Mouse (Mus musculus) cerebellum, postnatal 4 days (tissue): ENCODE measurements around the gene Aloxe3.
"Not testable (repeated sequence)": the region's sequence is repeated elsewhere in the genome, so short reads cannot be mapped to it uniquely, and the experiment has no call there.

ENCODE experiments used
- DNase-seq, 2 experiments: peaks; one replicate each; pipeline ENCODE4 v3.0.0; 2022; ENCODE audit warnings: low spot score in 2 of 2, mixed read lengths in 1 of 2

The Aloxe3 gene

DNA sequence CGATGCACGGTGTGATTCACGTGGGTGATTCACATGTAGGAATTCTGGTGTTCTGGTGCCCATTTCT, at the start of gene Aloxe3:
Gene Aloxe3 (plus strand): TSS at position 45 of the 67 bp plus-strand sequence.
- no peak for DNase-seq

GRCm38 (mm10) chr11:69076572-69076971, 49.1 kb upstream of the Aloxe3 start:
- DNase-seq: no peak

GRCm38 (mm10) chr11:69077316-69077715, 48.4 kb upstream of the Aloxe3 start:
- DNase-seq: no peak

DNA sequence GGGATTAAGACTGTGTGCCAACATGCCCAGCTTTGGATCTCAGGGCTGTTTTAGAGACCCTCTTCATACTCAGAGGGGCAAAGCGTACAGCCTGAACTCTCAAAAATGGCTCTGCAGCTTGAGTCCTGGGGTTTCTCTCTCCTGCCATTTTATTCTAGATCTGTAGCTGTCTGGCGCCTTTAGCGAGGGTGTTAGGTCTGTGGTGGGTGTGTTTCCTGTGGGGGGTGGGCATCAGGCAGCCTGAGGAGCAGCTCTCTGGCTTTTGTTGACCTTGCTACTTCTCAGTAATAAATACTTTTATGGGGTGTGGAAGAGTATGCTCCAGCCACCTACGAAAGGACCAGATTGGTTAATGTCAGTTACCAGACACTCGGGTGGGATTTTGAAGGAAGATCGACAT, 47.7 kb upstream of the Aloxe3 start:
- DNase-seq: no peak

GRCm38 (mm10) chr11:69078805-69079438, 46.8 kb upstream of the Aloxe3 start:
- no peak for DNase-seq

- DNase-seq: no peak
These were observed 45.4 kb upstream of the Aloxe3 start for GRCm38 (mm10) chr11:69080102-69080854.

- no peak for DNase-seq
These were observed 44.9 kb upstream of the Aloxe3 start for GRCm38 (mm10) chr11:69080855-69081222.

GRCm38 (mm10) chr11:69081613-69082012, 44.1 kb upstream of the Aloxe3 start:
- DNase-seq: no peak

DNA sequence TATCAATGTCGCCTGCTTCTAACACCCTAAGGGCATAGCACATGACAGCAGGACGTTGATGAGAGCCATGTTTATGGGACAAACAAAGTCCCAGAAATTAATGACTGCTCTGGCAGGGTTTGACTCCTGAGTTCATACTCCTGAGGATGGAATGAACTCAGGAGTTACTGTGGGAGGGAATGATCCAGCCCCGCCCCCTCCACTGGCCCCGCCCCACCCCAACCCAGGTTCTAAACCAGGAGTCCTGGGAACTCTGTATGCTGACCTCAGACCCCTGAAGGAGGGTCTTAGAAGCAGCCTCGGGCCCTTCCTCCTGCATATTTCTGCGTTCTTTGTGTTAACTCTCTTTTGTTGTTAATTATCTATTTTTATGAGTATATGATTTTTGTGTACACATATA, 40.1 kb upstream of the Aloxe3 start:
- DNase-seq: no peak

DNA sequence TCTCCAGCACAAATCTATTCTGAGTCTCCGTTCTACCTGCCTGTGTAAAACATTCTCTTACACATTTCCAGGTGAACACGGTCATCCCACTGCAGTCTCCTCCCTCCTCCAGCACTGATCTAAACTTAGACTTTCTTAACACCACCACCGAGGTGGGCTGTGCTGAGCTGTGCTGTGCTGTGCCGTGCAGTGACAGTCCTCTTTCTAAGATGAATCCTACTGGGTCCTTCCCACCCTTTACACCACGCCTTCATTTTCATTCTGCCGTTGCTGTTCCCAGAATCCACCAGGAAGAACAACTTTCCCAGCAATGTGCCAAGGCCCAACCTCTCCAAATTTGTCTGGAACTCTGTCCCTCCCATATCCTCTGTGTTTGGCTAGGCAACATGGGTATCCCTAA, 39.3 kb upstream of the Aloxe3 start:
- DNase-seq: no peak

DNA sequence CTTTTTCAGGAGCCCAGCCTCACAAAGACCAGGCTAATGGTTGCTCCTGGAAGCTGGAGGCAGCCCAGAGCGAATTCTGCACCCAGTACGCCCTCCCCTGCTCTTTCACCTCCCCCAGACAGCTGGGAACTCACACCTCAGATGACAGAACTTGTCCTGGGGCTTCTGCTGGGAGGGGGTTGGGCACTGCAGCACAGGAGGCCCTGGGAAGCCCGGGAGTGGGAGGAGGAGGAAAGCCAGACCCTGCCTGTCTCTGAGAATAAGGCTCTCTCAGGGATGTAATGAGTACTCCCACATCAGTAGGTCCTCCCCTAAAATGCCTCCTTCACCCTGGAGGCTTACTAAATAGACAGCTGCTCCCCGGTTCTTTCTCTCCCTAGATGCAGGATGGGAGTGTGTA, 38.6 kb upstream of the Aloxe3 start:
- peak in 1 of 2 experiments; percentile 18 for DNase-seq

GRCm38 (mm10) chr11:69087597-69087996, 38.1 kb upstream of the Aloxe3 start:
- no peak for DNase-seq

GRCm38 (mm10) chr11:69088103-69088855, 37.4 kb upstream of the Aloxe3 start, which contains the start of gene Vamp2:
Vamp2 (plus strand) TSS chr11:69088490.
- peak; percentile 92 to 95 for DNase-seq

DNA sequence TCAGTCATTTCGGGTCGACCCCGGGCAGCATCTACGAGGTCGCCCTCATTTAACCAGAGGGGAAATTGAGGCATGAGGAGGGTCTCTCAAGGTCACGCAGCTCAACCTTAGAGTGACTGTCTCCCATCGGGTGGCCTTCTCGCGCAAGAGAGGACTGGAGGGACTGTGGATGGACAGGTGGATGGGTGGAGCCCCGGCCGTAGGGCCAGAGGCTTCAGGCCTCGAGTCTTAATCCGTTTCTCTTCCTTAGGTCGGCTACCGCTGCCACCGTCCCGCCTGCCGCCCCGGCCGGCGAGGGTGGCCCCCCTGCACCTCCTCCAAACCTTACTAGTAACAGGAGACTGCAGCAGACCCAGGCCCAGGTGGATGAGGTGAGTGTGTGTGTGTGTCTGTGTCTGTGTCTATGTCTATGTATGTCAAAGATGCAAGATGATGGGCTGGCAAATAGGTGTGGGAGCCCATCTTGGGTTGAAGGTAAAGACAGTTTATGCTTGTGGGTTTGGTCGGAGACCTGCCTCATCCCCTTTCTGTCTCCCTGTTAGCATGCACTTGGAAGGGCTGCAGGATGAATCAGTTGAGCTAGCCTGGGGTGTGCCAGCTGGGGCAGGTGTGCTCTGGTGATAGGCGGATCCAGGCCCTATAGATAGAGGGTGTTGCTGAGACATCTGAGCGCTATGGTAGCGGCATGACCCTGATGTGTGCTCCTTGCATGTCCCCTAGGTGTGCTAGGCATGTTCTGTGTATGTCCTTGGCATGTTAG, 36.7 kb upstream of the Aloxe3 start:
- no peak for DNase-seq

DNA sequence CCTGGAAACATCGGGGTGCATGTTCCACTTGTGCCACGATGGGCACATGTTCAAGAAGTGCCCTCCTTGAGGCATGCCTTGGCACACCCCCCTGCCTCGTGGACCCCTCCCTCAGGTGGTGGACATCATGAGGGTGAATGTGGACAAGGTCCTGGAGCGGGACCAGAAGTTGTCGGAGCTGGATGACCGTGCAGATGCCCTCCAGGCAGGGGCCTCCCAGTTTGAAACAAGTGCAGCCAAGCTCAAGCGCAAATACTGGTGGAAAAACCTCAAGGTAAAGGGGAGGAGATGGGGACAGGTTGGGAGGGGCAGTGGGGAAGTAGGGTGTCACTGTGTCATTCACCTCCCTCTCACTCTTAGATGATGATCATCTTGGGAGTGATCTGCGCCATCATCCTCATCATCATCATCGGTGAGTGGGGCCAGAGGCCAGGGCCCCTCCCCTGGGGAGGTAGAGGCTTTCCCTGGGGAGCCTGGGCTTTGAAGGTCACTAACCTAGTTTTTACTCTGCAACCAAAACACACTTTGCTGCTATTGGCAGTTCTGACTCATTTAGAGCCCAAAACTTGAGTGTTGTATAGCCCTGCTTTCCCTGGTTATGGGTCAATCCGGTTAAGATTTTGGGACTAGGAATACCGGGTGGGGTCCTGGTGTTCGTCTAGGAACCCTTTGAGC, 35.9 kb upstream of the Aloxe3 start:
- no peak for DNase-seq

- no peak for DNase-seq
These were observed 35.3 kb upstream of the Aloxe3 start for GRCm38 (mm10) chr11:69090367-69090766.

GRCm38 (mm10) chr11:69091566-69092385, 33.9 kb upstream of the Aloxe3 start:
- DNase-seq: no peak

- peak; percentile 85 to 88 for DNase-seq
These were observed 33.3 kb upstream of the Aloxe3 start for GRCm38 (mm10) chr11:69092386-69092751.

DNA sequence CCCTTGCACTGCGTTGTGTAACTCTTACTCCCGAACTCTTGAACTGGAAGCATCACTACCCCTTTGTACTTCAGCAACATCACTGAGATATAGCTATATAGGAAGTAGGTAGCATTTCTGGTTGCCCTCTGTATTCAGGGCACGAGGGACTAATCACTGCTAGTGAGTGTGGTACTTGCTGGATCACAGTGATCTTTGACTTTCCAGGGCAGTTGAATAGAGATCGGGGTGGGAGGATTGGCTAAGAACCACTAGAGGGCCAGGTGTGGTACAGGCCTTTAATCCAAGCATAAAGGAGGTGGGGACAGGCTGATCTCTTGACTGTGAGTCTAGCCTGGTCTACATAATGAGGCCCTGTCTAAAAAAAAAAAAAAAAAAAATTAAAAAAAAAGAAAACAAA, 32.8 kb upstream of the Aloxe3 start:
- DNase-seq: no peak

DNA sequence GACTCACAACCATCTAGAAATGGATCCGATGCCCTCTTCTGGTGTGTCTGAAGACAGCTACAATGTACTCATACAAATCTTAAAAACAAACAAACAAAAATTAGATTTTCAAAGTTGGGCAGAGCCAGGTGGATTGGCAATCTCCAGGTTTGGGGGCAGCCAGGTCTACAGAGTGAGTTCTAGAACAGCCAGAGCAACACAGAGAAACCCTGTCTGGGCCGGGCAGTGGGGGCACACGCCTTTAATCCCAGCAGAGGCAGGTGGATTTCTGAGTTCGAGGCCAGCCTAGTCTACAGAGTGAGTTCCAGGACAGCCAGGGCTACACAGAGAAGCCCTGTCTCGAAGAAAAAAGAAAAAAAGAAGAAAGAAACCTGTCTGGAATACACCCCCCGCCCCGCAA, 31.8 kb upstream of the Aloxe3 start:
- not testable (repeated sequence) for DNase-seq
